Mouse (Mus musculus) heart, embryonic 15.5 days (tissue): ENCODE data around the gene Il17ra. TPM values are rescaled to one million over a fixed set of nuclear protein-coding genes. Genes with fewer than 3 reads are reported as not detected.

ENCODE experiments used
- ATAC-seq: fragments of 200-750 bp; cut with Nextera tagmentation; replicated peaks from 2 replicates; pipeline ENCODE4 v1.8.0; 2017; ENCODE audit warnings: low read depth, moderate TSS enrichment; ENCODE audit not compliant: insufficient number of reproducible peaks, insufficient read depth, low FRiP score
- H3K27ac ChIP-seq: fragments of 300-500 bp; sonication (generic); 2 replicates; pipeline ENCODE4 v1.5.1; 2015; ENCODE audit warnings: mild to moderate bottlenecking, inconsistent platforms
- H3K27me3 ChIP-seq: fragments of 300-500 bp; sonication (generic); 2 replicates; pipeline ENCODE4 v1.6.1; 2015; ENCODE audit warnings: inconsistent platforms
- H3K36me3 ChIP-seq: fragments of 300-500 bp; sonication (generic); 2 replicates; pipeline ENCODE4 v1.6.1; 2015; ENCODE audit warnings: mild to moderate bottlenecking, inconsistent platforms
- H3K4me1 ChIP-seq: fragments of 300-500 bp; sonication (generic); replicated peaks from 2 replicates; pipeline ENCODE4 v1.6.1; 2015; ENCODE audit warnings: inconsistent platforms
- H3K4me2 ChIP-seq: fragments of 300-500 bp; sonication (generic); 2 replicates; pipeline ENCODE4 v1.6.1; 2015; ENCODE audit warnings: inconsistent platforms, mild to moderate bottlenecking, moderate library complexity
- H3K4me3 ChIP-seq: fragments of 300-500 bp; sonication (generic); 2 replicates; pipeline ENCODE4 v1.5.1; 2015; ENCODE audit warnings: mild to moderate bottlenecking, inconsistent platforms
- H3K9ac ChIP-seq: fragments of 300-500 bp; sonication (generic); 2 replicates; pipeline ENCODE4 v1.6.1; 2015; ENCODE audit warnings: mild to moderate bottlenecking, inconsistent platforms
- H3K9me3 ChIP-seq: fragments of 300-500 bp; sonication (generic); replicated peaks from 2 replicates; pipeline ENCODE4 v1.6.1; 2016; ENCODE audit warnings: inconsistent platforms
- WGBS: fragments of 180-500 bp; shearing (Covaris S2); methylation state at CpG from one replicate; pipeline ENCODE4 v1.1.7; 2015; ENCODE audit warnings: mixed read lengths; 5-methylcytosine and 5-hydroxymethylcytosine counted together
- polyA plus RNA-seq: library from polyadenylated mRNA; unstranded; fragments of >200 nt; fragmentation: Nextera tagmentation; extraction: Ambion mirVana; gene quantifications from 2 replicates; pipeline ENCODE4 v1.2.1, GENCODE M21; 2015

Il17ra gene
- polyA plus RNA-seq, 1 experiment from 2014 or later, result 3.4 TPM

GRCm38 (mm10) chr6:120536337-120536736 lies 73.3 kb downstream of the Il17ra start:
- no peak overlapping the region for H3K27ac ChIP-seq
- H3K9me3 ChIP-seq, result no peaks in the 10 kb centered on the region
- WGBS, result 79% methylated on average over 2 of the region's 2 CpGs
- peaks cover 18% of the 10 kb centered on the region for H3K4me1 ChIP-seq
- H3K9ac ChIP-seq, result no peak overlapping the region
- H3K4me3 ChIP-seq, result no peak overlapping the region
- no peak overlapping the region for H3K4me2 ChIP-seq
- H3K36me3 ChIP-seq, result no peaks in the 10 kb centered on the region
- H3K27me3 ChIP-seq, result no peaks in the 10 kb centered on the region
- ATAC-seq, result no peak

Other genes with a start within 250 kb of the Il17ra start
- 0.14 and 0.21 TPM in 2 replicates for gene D330020A13Rik, start 168.9 kb upstream of the Il17ra start, polyA plus RNA-seq
- 0.34 and 0.41 TPM in 2 replicates for gene B4galnt3, start 168.7 kb upstream of the Il17ra start, polyA plus RNA-seq
- 29.0 and 29.5 TPM in 2 replicates for gene Kdm5a, start 99.1 kb upstream of the Il17ra start, polyA plus RNA-seq
- 17.3 and 20.6 TPM in 2 replicates for gene Ccdc77, start 98.9 kb upstream of the Il17ra start, polyA plus RNA-seq
- 0.15 TPM in 1 of 2 replicates, not detected in the other for gene Tmem121b, start 30.6 kb downstream of the Il17ra start, polyA plus RNA-seq
- gene Hdhd5, start 68.1 kb downstream of the Il17ra start, polyA plus RNA-seq, result 12.4 and 15.6 TPM in 2 replicates
- gene Cecr2, start 203.1 kb downstream of the Il17ra start, polyA plus RNA-seq, result 1.1 and 1.2 TPM in 2 replicates